Mouse (Mus musculus) layer of hippocampus, adult 2 months (tissue): Measurements from ENCODE around the gene Il27. TPM values are rescaled to one million over a fixed set of nuclear protein-coding genes. Genes with fewer than 3 reads are reported as not detected.

ENCODE experiments used
- DNase-seq, 2 experiments: peaks; one replicate each; pipeline ENCODE4 v3.0.0; 2022; ENCODE audit warnings: low spot score in 2 of 2
- H3K27ac ChIP-seq: fragments of 200-600 bp; 2 replicates; pipeline ENCODE4 v1.8.1; 2022
- H3K4me3 ChIP-seq: fragments of 200-600 bp; 2 replicates; pipeline ENCODE4 v1.8.1; 2022; ENCODE audit warnings: mild to moderate bottlenecking
- CTCF ChIP-seq: fragments of 200-600 bp; conservative IDR thresholded peaks from 2 replicates; pipeline ENCODE4 v1.8.1; 2022; ENCODE audit warnings: antibody characterized with exemption, mild to moderate bottlenecking, moderate library complexity
- total RNA-seq, 2 experiments: library from RNA; stranded (reverse); gene quantifications; 2 replicates each; pipeline ENCODE4 v1.2.3; 2021

The Il27 gene
- total RNA-seq, 2 experiments from 2014 or later, result not detected

GRCm38 (mm10) chr7:126587779-126588178, 7.0 kb downstream of the Il27 start:
- TF ChIP-seq CTCF, result peak; percentile 78
- Histone ChIP-seq H3K4me3 (peak overlapping the region; percentile 26; the same call in 1 of the 2 replicates), H3K27ac (no peak overlapping the region)
- DNase-seq, result peak; percentile 20 to 57

GRCm38 (mm10) chr7:126586839-126587238, 7.9 kb downstream of the Il27 start:
- no peak for DNase-seq
- Histone ChIP-seq H3K27ac (no peak overlapping the region), H3K4me3 (no peak overlapping the region)
- TF ChIP-seq CTCF, result no peak

GRCm38 (mm10) chr7:126585717-126586116, 9.0 kb downstream of the Il27 start, which contains the start of gene Cln3:
Cln3 (minus strand) TSS chr7:126585817.
- H3K4me3 ChIP-seq, result no peak within 1 kb of the TSS
- no peak within 1 kb of the TSS for H3K27ac ChIP-seq
- TF ChIP-seq CTCF, result no peak
- no peak for DNase-seq

GRCm38 (mm10) chr7:126584506-126584977, 10.2 kb downstream of the Il27 start, which contains the start of gene Apobr:
Apobr (plus strand) TSS chr7:126584942.
- peak within 1 kb of the TSS; percentile 97 for H3K27ac ChIP-seq
- peak within 1 kb of the TSS; percentile 86 for H3K4me3 ChIP-seq
- DNase-seq, result no peak
- no peak for TF ChIP-seq CTCF

GRCm38 (mm10) chr7:126583761-126584160, 11.0 kb downstream of the Il27 start:
- peak overlapping the region; percentile 97 for H3K27ac ChIP-seq
- no peak for DNase-seq
- peak overlapping the region; percentile 86 for H3K4me3 ChIP-seq
- no peak for TF ChIP-seq CTCF

GRCm38 (mm10) chr7:126583251-126583709, 11.5 kb downstream of the Il27 start:
- TF ChIP-seq CTCF, result no peak
- Histone ChIP-seq H3K27ac (peak overlapping the region; percentile 97), H3K4me3 (peak overlapping the region; percentile 86)
- peak; percentile 82 to 84 for DNase-seq

GRCm38 (mm10) chr7:126582759-126583158, 12.0 kb downstream of the Il27 start:
- Histone ChIP-seq H3K4me3 (peak overlapping the region; percentile 86), H3K27ac (peak overlapping the region; percentile 97)
- TF ChIP-seq CTCF, result no peak; the same call in 1 of the 2 replicates
- DNase-seq, result no peak

GRCm38 (mm10) chr7:126581661-126582060, 13.1 kb downstream of the Il27 start:
- Histone ChIP-seq H3K4me3 (no peak overlapping the region), H3K27ac (no peak overlapping the region)
- no peak for TF ChIP-seq CTCF
- no peak for DNase-seq

- Histone ChIP-seq H3K4me3 (no peak overlapping the region), H3K27ac (no peak overlapping the region)
- peak in 1 of 2 experiments; percentile 39 for DNase-seq
- peak; percentile 80 for TF ChIP-seq CTCF
Measured at GRCm38 (mm10) chr7:126579172-126579571, 15.6 kb downstream of the Il27 start.

- Histone ChIP-seq H3K4me3 (no peak overlapping the region), H3K27ac (no peak overlapping the region)
- no peak for DNase-seq
- TF ChIP-seq CTCF, result peak; percentile 74
Measured at GRCm38 (mm10) chr7:126576946-126577345, 17.8 kb downstream of the Il27 start.

- Histone ChIP-seq H3K4me3 (peak within 1 kb of the TSS; percentile 91), H3K27ac (peak within 1 kb of the TSS; percentile 88)
- TF ChIP-seq CTCF, result no peak
- peak; percentile 88 to 90 for DNase-seq
Measured at GRCm38 (mm10) chr7:126566094-126566765, 28.5 kb downstream of the Il27 start, which contains the start of gene Eif3c. Eif3c (minus strand) TSS chr7:126566411.

GRCm38 (mm10) chr7:126565693-126566092, 29.0 kb downstream of the Il27 start:
- no peak for DNase-seq
- peak overlapping the region; percentile 91 for H3K4me3 ChIP-seq
- H3K27ac ChIP-seq, result peak overlapping the region; percentile 88
- no peak for TF ChIP-seq CTCF

- no peak overlapping the region for H3K27ac ChIP-seq
- no peak overlapping the region for H3K4me3 ChIP-seq
- DNase-seq, result no peak
- no peak for TF ChIP-seq CTCF
Measured at GRCm38 (mm10) chr7:126556635-126557034, 38.1 kb downstream of the Il27 start.

GRCm38 (mm10) chr7:126554796-126555195, 39.9 kb downstream of the Il27 start:
- no peak overlapping the region for H3K27ac ChIP-seq
- no peak for TF ChIP-seq CTCF
- DNase-seq, result no peak
- no peak overlapping the region for H3K4me3 ChIP-seq
